Mouse (Mus musculus): Measurements from ENCODE around the gene Atrip. TPM values are rescaled to one million over a fixed set of nuclear protein-coding genes. Genes with fewer than 3 reads are reported as not detected.

The Atrip gene
- 24.3 TPM for total RNA-seq (2023)

DNA sequence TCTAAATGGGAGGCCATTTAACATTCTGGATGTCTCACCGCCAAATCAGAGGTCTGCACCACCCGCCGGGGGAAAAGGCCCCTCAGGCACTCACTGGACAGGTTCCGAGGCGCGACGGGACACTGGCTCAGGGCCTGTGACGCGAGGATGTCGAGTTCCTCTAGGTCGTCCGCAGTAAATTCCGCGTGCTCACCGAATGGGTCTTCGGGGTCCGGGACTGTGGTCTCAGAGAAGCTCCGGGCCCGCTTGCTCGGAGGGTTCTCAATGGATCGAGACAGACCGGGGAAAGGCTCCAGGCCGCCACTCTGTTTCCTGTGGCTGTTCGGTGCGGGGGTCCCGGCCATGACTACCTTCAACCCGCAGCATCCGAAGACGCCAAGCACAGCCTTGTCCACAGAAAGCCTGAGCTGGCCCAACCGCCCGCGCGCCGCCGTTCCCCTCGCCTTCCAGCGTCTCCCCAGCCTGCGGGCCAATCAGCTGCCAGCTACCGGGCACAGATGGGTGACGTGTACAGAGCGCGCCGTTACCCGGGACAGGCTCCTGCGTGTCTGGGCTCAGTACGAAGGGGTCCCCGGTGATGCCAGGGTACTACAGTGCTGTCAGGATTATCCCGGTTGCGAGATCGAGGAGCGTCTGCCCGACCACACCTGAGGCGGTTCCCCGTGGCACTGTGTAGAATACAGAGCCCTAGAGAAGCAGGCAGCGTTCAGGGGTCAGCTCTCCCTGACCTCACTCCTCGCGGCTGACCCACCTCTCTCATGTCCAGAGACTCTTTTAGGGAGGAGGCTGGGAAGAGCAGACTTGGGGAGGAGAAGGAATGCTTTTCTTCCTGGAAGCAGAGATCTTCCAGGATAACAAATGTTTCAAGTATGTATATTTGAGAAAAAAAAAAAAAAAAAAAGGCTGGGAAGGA is at the start of gene Atrip:
Atrip (minus strand) TSS at position 464 of the 913 bp plus-strand sequence.

DNA sequence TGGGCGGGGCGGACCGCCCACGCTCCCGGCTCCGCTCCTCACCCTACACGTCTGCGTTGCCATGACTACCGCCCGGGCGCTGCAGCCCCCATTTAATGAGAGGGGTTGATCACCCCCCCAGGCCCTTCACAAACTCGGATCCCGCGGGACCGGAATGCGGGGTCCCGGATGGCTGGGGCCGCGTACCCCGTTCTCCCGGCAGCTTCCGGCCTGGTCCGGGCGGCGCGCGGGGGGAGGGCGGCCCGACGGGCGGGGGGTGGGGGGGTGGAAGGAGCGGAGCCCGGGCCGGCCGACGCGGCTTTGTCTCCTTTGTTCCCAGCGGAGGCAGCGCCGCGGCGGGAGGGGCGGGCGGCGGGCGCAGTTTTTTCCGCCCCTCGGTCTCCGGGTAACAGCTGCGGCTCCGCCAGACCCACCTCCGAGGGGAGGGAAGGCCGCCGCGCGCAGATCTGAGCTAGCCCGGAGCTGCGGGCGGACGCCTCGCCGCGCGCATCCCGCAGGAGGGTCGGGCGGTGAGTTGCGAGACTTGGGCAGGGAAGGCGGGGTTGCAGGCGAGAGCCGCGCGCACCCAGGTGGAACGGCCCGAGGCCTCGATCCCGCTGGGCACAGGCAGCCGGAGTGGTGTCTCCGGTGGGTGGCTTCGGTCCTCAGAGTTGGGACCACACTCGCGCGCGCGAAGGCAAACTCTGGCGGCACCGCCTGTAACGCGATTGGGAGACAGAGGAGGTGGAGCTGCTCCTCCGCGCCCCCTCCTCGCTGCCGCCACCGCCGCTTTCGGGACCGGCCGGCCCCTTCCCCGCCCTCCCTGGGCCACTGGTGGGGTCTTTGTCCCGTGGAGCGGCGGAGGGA is 21.4 kb upstream of the Atrip start, which contains the start of gene Plxnb1:
Plxnb1 (plus strand) TSS at position 253 of the 846 bp plus-strand sequence.

DNA sequence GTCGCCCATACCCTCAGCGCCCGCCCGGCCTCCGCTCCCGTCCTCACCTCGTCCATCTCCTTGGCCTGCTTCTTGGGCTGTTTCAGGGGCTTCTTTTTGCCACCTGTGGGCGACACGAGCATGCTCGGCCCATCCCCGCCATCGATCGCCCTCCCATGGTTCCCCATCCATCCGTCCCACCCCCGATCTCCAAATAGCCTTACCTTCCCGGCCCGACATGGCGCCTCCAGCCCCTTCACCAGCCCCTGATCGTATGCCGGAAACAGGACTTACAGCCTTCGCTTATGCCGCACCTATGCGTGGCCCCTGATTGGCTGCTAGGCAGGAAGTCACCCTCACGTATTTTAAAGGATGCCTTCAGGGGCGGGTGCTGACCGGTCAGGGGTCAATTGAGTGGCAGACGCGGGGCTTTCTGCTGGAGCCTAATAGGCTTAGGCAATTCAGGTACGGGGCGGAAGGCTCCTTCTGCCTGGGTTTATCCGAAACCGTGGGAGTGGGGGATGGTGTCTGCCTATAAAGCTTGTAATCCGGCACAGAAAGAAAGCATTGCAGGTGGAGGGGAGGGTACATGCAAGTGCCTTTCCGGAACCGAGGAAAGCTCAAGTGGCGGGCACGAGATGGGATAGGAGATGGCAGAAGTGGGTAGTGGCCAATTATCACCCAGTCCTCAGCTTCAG is 8.3 kb upstream of the Atrip start, which contains the start of the genes Ccdc51 and Tma7:
Ccdc51 (plus strand) TSS at position 370 of the 677 bp plus-strand sequence.
Tma7 (minus strand) TSS at position 464 of the 677 bp plus-strand sequence.

DNA sequence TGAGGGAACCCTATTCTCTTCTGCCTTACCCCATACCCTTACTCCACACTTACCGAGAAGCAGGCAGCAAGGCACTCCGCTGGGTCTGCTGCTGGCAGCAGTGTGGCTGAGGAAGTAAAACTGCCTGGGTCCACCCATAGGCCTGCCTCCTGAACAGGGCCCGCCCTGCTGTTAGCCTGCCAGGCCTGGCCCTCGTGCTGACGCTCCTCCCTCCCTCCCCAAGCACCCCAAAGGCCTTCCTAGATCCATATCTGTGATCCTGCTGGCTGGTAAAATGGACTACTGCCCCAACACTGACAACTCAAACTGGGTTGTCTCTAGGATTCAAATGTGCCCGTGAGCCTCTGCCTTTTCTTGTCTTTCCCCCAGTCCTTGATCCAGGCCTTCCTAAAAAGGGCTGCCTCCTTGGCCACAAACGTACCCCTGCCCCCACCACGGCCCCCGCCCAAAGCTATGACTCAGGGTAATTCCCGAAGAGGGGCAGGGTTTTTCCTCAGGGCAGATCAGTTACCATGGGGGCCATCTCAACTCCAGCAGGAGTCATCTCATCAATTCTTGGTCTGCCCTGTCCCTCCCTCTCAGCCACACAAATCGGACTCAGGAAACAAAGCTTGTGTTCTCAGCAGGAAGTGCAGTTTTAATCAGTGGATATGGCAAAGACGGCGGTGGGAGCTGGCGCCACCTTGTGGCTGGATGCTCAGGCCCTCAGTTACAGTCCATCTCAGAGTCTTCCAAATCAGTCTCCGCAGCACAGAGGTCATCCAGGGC is 14.6 kb downstream of the Atrip start, which contains the start of gene Trex1:
Trex1 (minus strand) TSS at position 599 of the 768 bp plus-strand sequence.

DNA sequence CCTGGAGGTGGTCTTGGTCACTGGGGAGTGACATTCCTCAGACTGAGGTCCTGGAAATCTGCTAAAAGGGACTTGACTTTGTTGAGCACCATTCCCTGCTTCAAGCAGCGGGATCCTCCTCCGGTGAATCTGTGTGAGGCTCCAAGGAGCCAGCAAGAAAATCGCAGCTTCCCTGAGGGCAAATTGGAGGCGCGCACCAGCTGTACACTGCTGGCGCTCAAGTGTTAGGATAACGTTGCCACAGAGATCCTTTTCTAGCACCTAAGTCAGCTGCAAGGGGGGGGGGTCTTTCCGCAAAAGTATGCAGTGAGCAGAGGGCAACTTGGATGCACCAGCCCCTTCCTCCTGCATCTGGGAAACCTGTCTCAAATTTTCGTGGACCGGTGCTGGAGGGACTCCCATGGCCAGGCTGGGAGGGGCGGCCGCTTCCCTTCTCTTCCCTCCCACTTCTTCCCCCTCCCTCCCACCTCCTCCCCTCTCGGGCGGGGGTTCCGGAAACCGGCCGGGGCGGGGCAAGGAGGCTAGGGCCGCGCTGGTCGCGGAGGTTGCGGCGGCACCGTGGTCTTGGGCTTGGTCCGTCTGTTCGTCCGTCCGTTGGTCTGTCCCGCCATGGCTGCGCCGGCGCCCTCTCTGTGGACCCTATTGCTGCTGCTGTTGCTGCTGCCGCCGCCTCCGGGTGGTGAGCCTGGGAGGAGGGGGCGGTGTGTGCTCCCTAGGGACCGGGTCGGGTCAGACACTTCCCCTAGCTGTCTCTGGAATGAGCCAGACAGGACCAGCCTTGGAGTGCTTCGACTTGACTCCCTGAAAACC is 35.6 kb downstream of the Atrip start, which contains the start of gene Shisa5:
Shisa5 (plus strand) TSS at position 480 of the 810 bp plus-strand sequence.

Other genes with a start within 250 kb of the Atrip start
- gene Celsr3, start 247.8 kb downstream of the Atrip start, total RNA-seq (2023) = not detected
- 27.2 TPM for gene Slc26a6, start 220.8 kb downstream of the Atrip start, total RNA-seq (2023)
- not detected for gene Tmem89, start 159.5 kb downstream of the Atrip start, total RNA-seq (2023)
- 170 TPM for gene Uqcrc1, start 137.5 kb downstream of the Atrip start, total RNA-seq (2023)
- 3.3 TPM for gene Col7a1, start 120.5 kb downstream of the Atrip start, total RNA-seq (2023)
- gene Ucn2, start 88.1 kb downstream of the Atrip start, total RNA-seq (2023) = not detected
- 9.5 TPM for gene Pfkfb4, start 82.3 kb downstream of the Atrip start, total RNA-seq (2023)
- gene Shisa5, start 35.6 kb downstream of the Atrip start, total RNA-seq (2023) = 2,690 TPM
- 27.6 TPM for gene Trex1, start 14.4 kb downstream of the Atrip start, total RNA-seq (2023)
- gene Ccdc51, start 8.4 kb upstream of the Atrip start, total RNA-seq (2023) = 7.6 TPM
- 310 TPM for gene Tma7, start 8.5 kb upstream of the Atrip start, total RNA-seq (2023)
- gene Plxnb1, start 21.3 kb upstream of the Atrip start, total RNA-seq (2023) = 1.9 TPM
- gene Fbxw21, start 87.9 kb upstream of the Atrip start, total RNA-seq (2023) = not detected
- not detected for gene Fbxw13, start 121.9 kb upstream of the Atrip start, total RNA-seq (2023)
- not detected for gene Fbxw20, start 160.6 kb upstream of the Atrip start, total RNA-seq (2023)
- not detected for gene Fbxw14, start 213.6 kb upstream of the Atrip start, total RNA-seq (2023)